Mouse (Mus musculus): ENCODE data around the gene Eif2b3. TPM values are rescaled to one million over a fixed set of nuclear protein-coding genes. Genes with fewer than 3 reads are reported as not detected.

Gene Eif2b3
- total and polyA plus RNA-seq, 3 experiments: 49.9 to 96.2 (median 84.9) TPM

- no peak for DNase-seq (ENCODE audit: extremely low read depth)
- TF ChIP-seq E2F4 (IDR thresholded peaks at IDR 0.05; ENCODE audit: insufficient replicate concordance, low read depth, low read length) (no peak), KAT2A (IDR thresholded peaks at IDR 0.05; ENCODE audit: insufficient replicate concordance, low read length) (no peak), MAX (IDR thresholded peaks at IDR 0.05; ENCODE audit: low read length) (no peak), JUN (IDR thresholded peaks at IDR 0.05; ENCODE audit: insufficient read depth, low read depth, low read length) (no peak), BHLHE40 (IDR thresholded peaks at IDR 0.05; ENCODE audit: low read depth, low read length) (no peak), MXI1 (IDR thresholded peaks at IDR 0.05; ENCODE audit: low read depth, low read length) (no peak), CHD2 (IDR thresholded peaks at IDR 0.05; ENCODE audit: low read length) (no peak), MAZ (IDR thresholded peaks at IDR 0.05; ENCODE audit: low read depth, low read length) (no peak), SMC3 (IDR thresholded peaks at IDR 0.05; ENCODE audit: low read depth, low read length) (peak; percentile 14), UBTF (IDR thresholded peaks at IDR 0.05; ENCODE audit: low read depth, low read length) (no peak), NRF1 (IDR thresholded peaks at IDR 0.05; ENCODE audit: low read depth, low read length) (no peak), ELF1 (IDR thresholded peaks at IDR 0.05; ENCODE audit: low read depth, low read length) (no peak), RAD21 (IDR thresholded peaks at IDR 0.05; ENCODE audit: low read depth, low read length) (no peak; the same call in 1 of the 2 replicates), SIN3A (IDR thresholded peaks at IDR 0.05; ENCODE audit: low read length) (no peak), IRF4 (IDR thresholded peaks at IDR 0.05; ENCODE audit: low read depth, low read length) (no peak), CTCF (conservative IDR thresholded peaks at IDR 0.05 in 1 of 2, IDR thresholded peaks at IDR 0.05 in 1 of 2; ENCODE audit: low read depth in 2 of 2, low read length in 2 of 2) (peak; percentile 10 to 43; a peak in 2 of 4 replicates)
- no peak overlapping the region for H3K4me3 ChIP-seq (replicated peaks in 1 of 3; ENCODE audit: low read depth in 2 of 3, low read length in 2 of 3, poor library complexity in 1 of 3)
- no peak overlapping the region for H3K9ac ChIP-seq (ENCODE audit: insufficient read depth, low read depth)
- in situ Hi-C loops (cut with MboI; ENCODE audit: low pct_ligation_motif_present, low pct_unique_long_range_greater_than_20kb, low sequenced_read_pairs) (no loop called here), dilution Hi-C loops (cut with MboI; ENCODE audit: extremely low pct_ligation_motif_present, extremely low pct_unique_long_range_greater_than_20kb, low sequenced_read_pairs) (no loop called here)
- H3K9me3 ChIP-seq (replicated peaks; ENCODE audit: low read length): no peaks in the 10 kb centered on the region
- no peak overlapping the region for H3K4me2 ChIP-seq (ENCODE audit: insufficient read depth, low read depth, poor library complexity, severe bottlenecking)
- H3K27ac ChIP-seq (ENCODE audit: insufficient read depth, low read depth): no peak overlapping the region
- no peaks in the 10 kb centered on the region for H3K79me2 ChIP-seq (replicated peaks; ENCODE audit: control insufficient read depth, extremely low read depth, insufficient read depth, poor library complexity, severe bottlenecking)
- H3K36me3 ChIP-seq (replicated peaks in 1 of 2; ENCODE audit: control insufficient read depth in 1 of 2, insufficient read depth in 1 of 2, low read length in 1 of 2): peaks cover 5 to 23% of the 10 kb centered on the region in 2 experiments
- no peaks in the 10 kb centered on the region for H3K27me3 ChIP-seq (replicated peaks)
- peaks cover 0 to 11% of the 10 kb centered on the region in 2 experiments; a peak in 2 of 4 replicates for H3K4me1 ChIP-seq (ENCODE audit: control insufficient read depth in 1 of 2, insufficient read depth in 2 of 2)
Observed at GRCm38 (mm10) chr4:117113237-117113636, 94.0 kb downstream of the Eif2b3 start.

DNA sequence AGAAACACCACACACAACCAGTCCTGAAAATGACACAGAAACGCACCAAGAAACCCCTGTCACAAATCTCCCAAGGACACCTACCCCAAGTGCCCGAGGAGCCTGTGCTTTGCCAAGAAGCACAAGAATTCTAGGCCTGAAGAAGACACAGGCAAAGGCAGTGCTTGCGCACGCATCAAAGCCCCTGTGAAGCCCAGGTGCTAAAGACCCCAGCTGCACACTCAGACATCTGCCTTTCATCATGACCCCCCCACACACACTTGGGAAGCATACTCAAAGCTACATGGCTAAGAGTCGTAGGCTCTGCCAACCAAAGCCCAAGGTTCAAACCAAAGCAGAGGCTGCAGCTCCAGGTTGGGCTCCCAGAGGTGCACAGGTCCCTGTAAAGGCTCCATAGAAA, 96.4 kb downstream of the Eif2b3 start:
- Histone ChIP-seq H3K4me2 (ENCODE audit: insufficient read depth, low read depth, poor library complexity, severe bottlenecking) (no peak overlapping the region), H3K4me3 (replicated peaks in 1 of 3; ENCODE audit: low read depth in 2 of 3, low read length in 2 of 3, poor library complexity in 1 of 3) (no peak overlapping the region), H3K4me1 (ENCODE audit: control insufficient read depth in 1 of 2, insufficient read depth in 2 of 2) (peaks cover 0 to 15% of the 10 kb centered on the region in 2 experiments; a peak in 2 of 4 replicates), H3K79me2 (replicated peaks; ENCODE audit: control insufficient read depth, extremely low read depth, insufficient read depth, poor library complexity, severe bottlenecking) (peaks cover 8% of the 10 kb centered on the region; the same call in 1 of the 2 replicates), H3K9me3 (replicated peaks; ENCODE audit: low read length) (no peaks in the 10 kb centered on the region), H3K9ac (ENCODE audit: insufficient read depth, low read depth) (no peak overlapping the region), H3K27me3 (replicated peaks) (no peaks in the 10 kb centered on the region), H3K36me3 (replicated peaks in 1 of 2; ENCODE audit: control insufficient read depth in 1 of 2, insufficient read depth in 1 of 2, low read length in 1 of 2) (peaks cover 5 to 33% of the 10 kb centered on the region in 2 experiments), H3K27ac (ENCODE audit: insufficient read depth, low read depth) (no peak overlapping the region)
- TF ChIP-seq RCOR1 (conservative IDR thresholded peaks at IDR 0.05; ENCODE audit: low read depth, low read length) (no peak), JUND (conservative IDR thresholded peaks at IDR 0.05; ENCODE audit: low read depth, low read length) (no peak), CHD1 (IDR thresholded peaks at IDR 0.05; ENCODE audit: low read depth, low read length) (no peak), GABPA (IDR thresholded peaks at IDR 0.05; ENCODE audit: insufficient replicate concordance, low read depth, low read length) (no peak)
- dilution Hi-C loops (cut with MboI; ENCODE audit: extremely low pct_ligation_motif_present, extremely low pct_unique_long_range_greater_than_20kb, low sequenced_read_pairs): no loop called here
- no peak for DNase-seq (ENCODE audit: extremely low read depth)
- in situ Hi-C loops (cut with MboI; ENCODE audit: low pct_ligation_motif_present, low pct_unique_long_range_greater_than_20kb, low sequenced_read_pairs): no loop called here
